Mouse (Mus musculus) kidney, adult 2 months (tissue): Measurements from ENCODE around the gene Tiam1. TPM values are rescaled to one million over a fixed set of nuclear protein-coding genes. Genes with fewer than 3 reads are reported as not detected.

ENCODE experiments used
- DNase-seq: peaks from one replicate; pipeline ENCODE4 v3.0.0; 2021
- H3K27ac ChIP-seq: fragments of 200-500 bp; 2 replicates; pipeline ENCODE4 v1.5.1; 2012; ENCODE audit warnings: low read depth, low read length, control low read depth, inconsistent platforms; ENCODE audit not compliant: insufficient read depth
- H3K27me3 ChIP-seq: fragments of 200-500 bp; replicated peaks from 2 replicates; pipeline ENCODE4 v1.6.1; 2012; ENCODE audit warnings: mild to moderate bottlenecking, moderate library complexity, low read length, inconsistent platforms; ENCODE audit not compliant: control insufficient read depth, insufficient read depth
- H3K36me3 ChIP-seq: fragments of 200-500 bp; 2 replicates; pipeline ENCODE4 v1.6.1; 2012; ENCODE audit warnings: mild to moderate bottlenecking, moderate library complexity, low read length, inconsistent platforms; ENCODE audit not compliant: control insufficient read depth, insufficient read depth
- H3K4me1 ChIP-seq: fragments of 200-500 bp; 2 replicates; pipeline ENCODE4 v1.6.1; 2011; ENCODE audit warnings: low read length; ENCODE audit not compliant: control insufficient read depth, insufficient read depth
- H3K4me3 ChIP-seq: fragments of 200-500 bp; 2 replicates; pipeline ENCODE4 v1.5.1; 2011; ENCODE audit warnings: mild to moderate bottlenecking, low read depth, low read length, control low read depth; ENCODE audit not compliant: insufficient read depth
- CTCF ChIP-seq: fragments of 200-500 bp; conservative IDR thresholded peaks from 2 replicates; pipeline ENCODE4 v1.5.1; 2011; ENCODE audit warnings: low read depth, mild to moderate bottlenecking, control low read depth, low read length, moderate library complexity, mixed read lengths; ENCODE audit not compliant: insufficient read depth, insufficient read length
- POLR2A ChIP-seq: fragments of 200-500 bp; IDR thresholded peaks from one replicate; pipeline ENCODE4 v1.6.1; 2011; ENCODE audit warnings: low read depth, low read length, control low read depth
- WGBS: fragments of 180-500 bp; shearing (Covaris S2); methylation state at CpG from one replicate; pipeline ENCODE4 v1.1.7; 2018; 5-methylcytosine and 5-hydroxymethylcytosine counted together
- polyA plus RNA-seq: library from polyadenylated mRNA; depleted of rRNA; stranded (reverse); fragments of >200 nt; gene quantifications from 2 replicates; pipeline ENCODE4 v1.2.3, GENCODE M21; 2012

Gene Tiam1
- polyA plus RNA-seq, 1 experiment, result 4.0 TPM

DNA sequence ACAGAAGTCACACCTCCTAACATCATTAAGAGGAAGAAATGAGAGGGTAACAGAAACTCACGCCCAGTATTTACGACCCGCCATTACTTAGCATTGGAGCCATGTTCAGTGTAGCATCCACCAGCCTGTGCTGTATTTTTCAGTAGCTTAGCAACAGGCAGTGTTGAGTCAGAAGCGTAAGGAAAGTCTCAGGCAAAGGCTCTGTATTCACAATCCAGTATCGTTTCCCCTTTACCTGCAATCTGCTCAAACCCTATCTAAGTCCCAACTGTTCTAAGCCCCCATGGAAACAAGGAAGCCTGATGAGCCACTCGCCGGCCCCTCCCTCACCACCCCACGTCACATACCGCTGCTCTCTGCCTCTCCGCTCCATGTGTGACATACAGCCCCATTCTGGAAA is 100.7 kb downstream of the Tiam1 start:
- Histone ChIP-seq H3K4me1 (no peaks in the 10 kb centered on the region), H3K4me3 (no peak overlapping the region), H3K27ac (no peak overlapping the region), H3K36me3 (no peaks in the 10 kb centered on the region), H3K27me3 (no peaks in the 10 kb centered on the region)
- no peak for TF ChIP-seq CTCF
- no peak for TF ChIP-seq POLR2A
- WGBS, result 93% methylated on average over 10 of the region's 10 CpGs
- no peak for DNase-seq

- Histone ChIP-seq H3K36me3 (no peaks in the 10 kb centered on the region), H3K4me3 (no peak overlapping the region), H3K27me3 (no peaks in the 10 kb centered on the region), H3K4me1 (no peaks in the 10 kb centered on the region), H3K27ac (no peak overlapping the region)
- TF ChIP-seq POLR2A, result no peak
- no peak for TF ChIP-seq CTCF
- DNase-seq, result no peak
- WGBS, result 77% methylated on average over 10 of the region's 10 CpGs
Measured at GRCm38 (mm10) chr16:90042386-90042785, 101.2 kb downstream of the Tiam1 start.

DNA sequence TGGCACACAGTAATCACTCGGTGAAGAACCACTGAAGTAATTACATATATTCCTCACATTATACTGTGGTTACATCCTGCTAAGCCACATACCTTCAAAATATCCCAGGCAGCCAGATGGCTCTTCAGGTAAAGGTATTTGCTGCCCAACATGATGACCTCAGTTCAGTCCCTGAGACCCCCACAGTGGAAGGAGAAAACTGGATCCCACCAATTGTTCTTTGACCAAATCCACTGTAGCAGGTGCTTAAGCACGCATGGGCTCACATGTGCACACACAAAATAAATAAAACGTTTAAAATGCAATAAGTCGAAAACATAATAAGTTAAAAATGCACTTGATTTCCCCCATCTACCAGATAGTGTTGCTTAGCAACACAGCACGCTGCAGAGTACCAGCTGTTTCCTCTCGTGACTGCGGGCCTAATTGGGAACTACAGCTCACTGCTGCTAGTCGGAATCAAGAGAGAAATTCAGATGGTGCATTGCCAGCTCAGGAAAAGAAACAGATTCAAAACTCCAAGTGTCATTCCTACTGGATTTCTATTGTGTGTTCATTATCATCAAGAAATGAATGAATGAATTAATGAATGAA is 102.7 kb downstream of the Tiam1 start:
- Histone ChIP-seq H3K27me3 (no peaks in the 10 kb centered on the region), H3K4me1 (no peaks in the 10 kb centered on the region), H3K36me3 (no peaks in the 10 kb centered on the region), H3K27ac (no peak overlapping the region), H3K4me3 (no peak overlapping the region)
- WGBS, result 58% methylated on average over 8 of the region's 8 CpGs
- no peak for DNase-seq
- TF ChIP-seq POLR2A (no peak), CTCF (no peak)

DNA sequence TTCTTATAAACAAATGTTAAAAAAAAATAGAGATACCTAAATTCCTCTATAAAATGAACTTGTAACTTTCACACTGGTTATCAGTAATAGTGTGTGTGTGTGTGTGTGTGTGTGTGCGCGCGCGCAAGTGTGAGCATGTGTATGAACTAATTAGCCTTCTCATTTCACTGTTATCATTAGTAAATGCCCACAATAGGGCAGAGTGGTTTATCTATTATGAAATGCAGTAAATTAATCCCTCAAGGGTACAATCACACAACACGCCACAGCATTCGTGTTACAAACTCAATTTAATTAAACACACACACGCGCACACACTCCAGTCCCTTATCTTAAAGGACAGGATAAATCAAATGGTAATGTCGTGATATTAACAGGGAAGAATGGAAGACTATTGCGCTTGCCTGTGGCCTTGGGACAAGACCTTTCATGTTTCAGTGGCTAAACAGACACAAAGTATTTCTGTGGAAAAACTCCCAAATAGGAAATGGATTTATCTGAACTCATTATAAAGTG is 107.9 kb downstream of the Tiam1 start:
- Histone ChIP-seq H3K27me3 (no peaks in the 10 kb centered on the region), H3K4me3 (no peak overlapping the region), H3K36me3 (no peaks in the 10 kb centered on the region), H3K27ac (no peak overlapping the region), H3K4me1 (no peaks in the 10 kb centered on the region)
- TF ChIP-seq CTCF (no peak), POLR2A (no peak)
- no peak for DNase-seq
- WGBS, result 93% methylated on average over 10 of the region's 10 CpGs

DNA sequence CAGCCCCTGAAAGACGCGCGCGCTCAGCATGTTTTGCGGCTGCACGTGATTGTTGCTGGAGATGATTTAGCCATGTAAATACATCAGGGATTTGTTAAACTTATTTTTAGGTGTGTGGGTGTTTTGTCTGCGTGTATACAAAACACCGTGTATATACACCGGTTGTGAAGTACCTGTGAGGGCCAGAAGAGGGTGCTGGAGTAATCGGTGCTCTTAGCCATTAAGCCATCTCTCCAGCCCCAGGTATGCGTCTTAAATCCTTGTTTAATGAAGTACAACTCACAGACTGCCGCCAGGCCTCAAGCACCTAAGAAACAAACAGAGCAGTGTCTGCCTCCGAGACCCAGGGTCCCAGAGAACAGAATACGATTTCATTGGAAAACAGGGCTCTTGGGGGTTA is 113.2 kb downstream of the Tiam1 start:
- TF ChIP-seq CTCF (no peak), POLR2A (no peak)

DNA sequence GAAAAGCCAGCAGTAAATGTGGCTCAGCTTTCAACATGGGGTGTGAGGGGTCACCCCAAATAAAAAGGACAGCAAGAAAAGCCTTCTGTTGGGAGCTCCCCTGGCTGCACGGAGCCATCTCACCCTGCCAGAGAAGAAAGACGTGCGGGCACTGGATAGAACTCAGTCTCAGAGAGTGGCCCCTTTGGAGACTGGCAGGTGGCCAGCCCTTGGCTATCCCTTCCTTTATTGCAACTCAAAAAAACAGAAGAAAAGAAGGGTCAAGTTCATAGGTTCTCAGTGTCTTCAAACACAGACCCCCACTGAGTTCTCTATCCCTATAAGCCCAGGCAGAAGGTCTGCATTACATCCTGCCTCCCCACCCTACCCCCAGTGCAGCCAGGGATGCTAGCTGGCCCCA is 115.7 kb downstream of the Tiam1 start:
- Histone ChIP-seq H3K27ac (no peak overlapping the region), H3K4me1 (no peaks in the 10 kb centered on the region), H3K36me3 (no peaks in the 10 kb centered on the region), H3K27me3 (no peaks in the 10 kb centered on the region), H3K4me3 (no peak overlapping the region)
- 84% methylated on average over 3 of the region's 3 CpGs for WGBS
- DNase-seq, result no peak
- TF ChIP-seq CTCF, result no peak
- no peak for TF ChIP-seq POLR2A

More for the DNA sequence above, 113.2 kb downstream of the Tiam1 start:
- DNase-seq, result no peak
- 96% methylated on average over 14 of the region's 14 CpGs for WGBS
- Histone ChIP-seq H3K27me3 (no peaks in the 10 kb centered on the region), H3K27ac (no peak overlapping the region), H3K36me3 (no peaks in the 10 kb centered on the region), H3K4me3 (no peak overlapping the region), H3K4me1 (no peaks in the 10 kb centered on the region)

- no peaks in the 10 kb centered on the region for H3K27me3 ChIP-seq
- H3K36me3 ChIP-seq, result no peaks in the 10 kb centered on the region
- DNase-seq, result no peak
- H3K4me1 ChIP-seq, result no peaks in the 10 kb centered on the region
- 97% methylated on average over 6 of the region's 6 CpGs for WGBS
- no peak overlapping the region for H3K27ac ChIP-seq
- no peak overlapping the region for H3K4me3 ChIP-seq
- no peak for TF ChIP-seq CTCF
- TF ChIP-seq POLR2A, result no peak
Measured at GRCm38 (mm10) chr16:90025526-90026172, 117.9 kb downstream of the Tiam1 start.
